In genomic region chr9:72879601-72880000, GRCm38 (mm10) we compare ENCODE assay signal across 11 mouse cellular contexts. TPM values are rescaled to one million over a fixed set of nuclear protein-coding genes. Genes with fewer than 3 reads are reported as not detected.
"Had no signal": no experiment of that assay in that cellular context is flagged by ENCODE, and none has a peak within 500 bp of the region (broad histone marks: within the 10 kb centered on the region; RNA-seq: fewer than 3 reads in every experiment).

No protein-coding gene starts in this region.

- H3K36me3 ChIP-seq: limb, embryonic 12.5 days; midbrain, embryonic 12.5 days; neural tube, embryonic 15.5 days had no signal

- H3K9ac ChIP-seq: limb, embryonic 12.5 days; liver, embryonic 14.5 days; neural tube, embryonic 15.5 days had no signal

- H3K4me3 ChIP-seq: left cerebral cortex, adult 2 months; limb, embryonic 12.5 days; midbrain, embryonic 12.5 days; myocyte; neural tube, embryonic 15.5 days had no signal

- H3K9me3 ChIP-seq: limb, embryonic 12.5 days; midbrain, embryonic 12.5 days; neural tube, embryonic 15.5 days had no signal

- H3K27me3 ChIP-seq: limb, embryonic 12.5 days; midbrain, embryonic 12.5 days; neural tube, embryonic 15.5 days had no signal

- H3K27ac ChIP-seq: left cerebral cortex, adult 2 months; limb, embryonic 12.5 days; liver, embryonic 14.5 days; neural tube, embryonic 15.5 days had no signal

- H3K4me2 ChIP-seq: limb, embryonic 12.5 days; midbrain, embryonic 12.5 days; neural tube, embryonic 15.5 days had no signal

- DNase-seq: lung, adult 2 months; right cerebral cortex, adult 18-20 months; right cerebral cortex, postnatal 25 days; thymus, postnatal 36 days had no signal

RNA-seq across cellular contexts. Expression of gene Pygo1, which starts 45.8 kb away (rescaled TPM):
- total RNA-seq: megakaryocyte progenitor cell, adult 5-6 weeks had no signal
